8 mouse cellular contexts compared by ENCODE assay signal in the genomic region with DNA sequence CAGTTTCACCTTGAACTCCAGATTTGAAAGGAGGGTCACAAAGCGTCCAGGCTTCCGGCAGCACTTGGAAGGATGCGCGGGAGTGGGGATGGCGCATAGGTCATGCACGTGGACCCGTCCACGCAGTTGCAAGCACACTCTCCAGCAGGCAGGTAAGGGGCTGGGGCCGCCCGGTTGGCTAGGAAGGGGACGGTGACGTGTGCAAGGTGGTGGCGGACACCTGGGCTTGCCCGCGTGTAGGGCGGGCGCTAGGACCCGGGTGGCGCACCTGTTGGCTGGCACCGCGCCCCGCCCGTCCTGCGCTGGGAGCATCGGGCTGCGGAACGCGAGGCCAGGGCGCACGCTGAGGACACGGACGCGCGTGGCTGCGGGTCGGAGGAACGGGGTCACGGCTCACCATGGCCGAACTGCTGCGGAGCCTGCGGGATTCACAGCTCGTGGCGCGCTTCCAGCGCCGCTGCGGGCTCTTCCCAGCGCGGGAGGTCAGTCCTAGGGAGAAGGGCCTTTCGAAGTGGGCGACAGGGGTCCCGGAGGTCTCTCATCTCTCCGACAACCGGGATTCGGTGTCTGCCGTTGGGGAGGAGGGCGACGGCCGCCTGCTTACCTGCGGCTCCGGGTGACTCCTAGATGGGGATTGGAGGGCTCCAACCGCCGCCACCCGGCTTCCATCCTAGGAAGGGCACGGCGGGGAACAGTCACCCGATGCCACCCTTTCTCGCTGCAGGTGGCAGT. TPM values are rescaled to one million over a fixed set of nuclear protein-coding genes. Genes with fewer than 3 reads are reported as not detected.
DNase-seq lines count a peak whose midpoint lies in the region; ATAC-seq and TF ChIP-seq lines count a peak whose summit lies in the region.

A gene (plus strand): TSS at position 325 of the 732 bp plus-strand sequence.

- 0 out of 2 replicates have a peak, but pooled peaks cover 3% of the 10 kb centered on the region for H3K4me1 ChIP-seq in embryonic facial prominence, embryonic 11.5 days (ENCODE audit: control insufficient read depth, insufficient read depth, low read length)
- peaks cover 4% of the 10 kb centered on the region; the same call in 1 of the 2 replicates for H3K4me1 ChIP-seq in hindbrain, embryonic 11.5 days (replicated peaks; ENCODE audit: control insufficient read depth, insufficient read depth, low read length)
- peaks cover 27% of the 10 kb centered on the region for H3K4me1 ChIP-seq in midbrain, embryonic 10.5 days
- no peaks in the 10 kb centered on the region for H3K4me1 ChIP-seq in stomach, postnatal 0 days (replicated peaks; ENCODE audit: control insufficient read depth, insufficient read depth)

- ATAC-seq in embryonic facial prominence, embryonic 11.5 days (replicated peaks; ENCODE audit: insufficient number of reproducible peaks, low FRiP score, low TSS enrichment, low read depth): peak; percentile 29; the same call in 1 of the 2 replicates
- ATAC-seq in hindbrain, embryonic 11.5 days (ENCODE audit: low FRiP score): peak; percentile 61
- peak; percentile 87 for ATAC-seq in stomach, postnatal 0 days (ENCODE audit: low FRiP score, low TSS enrichment)

- DNase-seq in thymus, postnatal 4 days: peak; percentile 28
- no peak for DNase-seq in thymus, postnatal 36 days
- peak; percentile 33 for DNase-seq in embryonic facial prominence, embryonic 11.5 days (ENCODE audit: low spot score)
- peak; percentile 50 for DNase-seq in hindbrain, embryonic 11.5 days (ENCODE audit: low spot score)
- peak; percentile 43 to 45 for DNase-seq in left cerebral cortex, adult 2 months (ENCODE audit: extremely low spot score in 1 of 2, low spot score in 2 of 2)
- peak; percentile 43 for DNase-seq in midbrain, embryonic 10.5 days (ENCODE audit: low spot score)
- peak; percentile 86 for DNase-seq in stomach, postnatal 0 days (ENCODE audit: low spot score)
- DNase-seq in spleen, postnatal 10 days (ENCODE audit: low spot score in 2 of 2): no peak

- H3K27ac ChIP-seq in embryonic facial prominence, embryonic 11.5 days (replicated peaks; ENCODE audit: low read depth, low read length): no peak within 1 kb of the TSS; the same call in 1 of the 2 replicates
- no peak within 1 kb of the TSS for H3K27ac ChIP-seq in hindbrain, embryonic 11.5 days (ENCODE audit: low read depth, low read length)
- peak within 1 kb of the TSS; percentile 83 for H3K27ac ChIP-seq in left cerebral cortex, adult 2 months
- peak within 1 kb of the TSS; percentile 74 for H3K27ac ChIP-seq in midbrain, embryonic 10.5 days (replicated peaks)
- peak within 1 kb of the TSS; percentile 73 for H3K27ac ChIP-seq in stomach, postnatal 0 days (replicated peaks)

- H3K4me2 ChIP-seq in embryonic facial prominence, embryonic 11.5 days (ENCODE audit: low read depth, low read length): peak within 1 kb of the TSS; percentile 99
- H3K4me2 ChIP-seq in hindbrain, embryonic 11.5 days (replicated peaks; ENCODE audit: low read depth, low read length): peak within 1 kb of the TSS; percentile 93
- peak within 1 kb of the TSS; percentile 78 for H3K4me2 ChIP-seq in stomach, postnatal 0 days (replicated peaks; ENCODE audit: low read depth)

- WGBS in embryonic facial prominence, embryonic 11.5 days: under 1% methylated on average over 66 of the region's 68 CpGs
- under 1% methylated on average over 64 of the region's 68 CpGs for WGBS in hindbrain, embryonic 11.5 days
- WGBS in midbrain, embryonic 10.5 days: under 1% methylated on average over 68 of the region's 68 CpGs
- under 1% methylated on average over 58 of the region's 68 CpGs for WGBS in stomach, postnatal 0 days

- peak within 1 kb of the TSS; percentile 62 for H3K4me3 ChIP-seq in embryonic facial prominence, embryonic 11.5 days (ENCODE audit: low read depth, low read length)
- H3K4me3 ChIP-seq in hindbrain, embryonic 11.5 days (ENCODE audit: low read depth, low read length): peak within 1 kb of the TSS; percentile 44
- H3K4me3 ChIP-seq in left cerebral cortex, adult 2 months: peak within 1 kb of the TSS; percentile 80
- peak within 1 kb of the TSS; percentile 77 for H3K4me3 ChIP-seq in midbrain, embryonic 10.5 days
- peak within 1 kb of the TSS; percentile 53 for H3K4me3 ChIP-seq in stomach, postnatal 0 days (ENCODE audit: low read depth, low read length)

- H3K9ac ChIP-seq in embryonic facial prominence, embryonic 11.5 days (replicated peaks; ENCODE audit: low read length): peak within 1 kb of the TSS; percentile 59
- peak within 1 kb of the TSS; percentile 32; the same call in 1 of the 2 replicates for H3K9ac ChIP-seq in hindbrain, embryonic 11.5 days (ENCODE audit: low read depth, low read length)
- H3K9ac ChIP-seq in stomach, postnatal 0 days (ENCODE audit: low read length): peak within 1 kb of the TSS; percentile 59

- H3K9me3 ChIP-seq in embryonic facial prominence, embryonic 11.5 days (replicated peaks; ENCODE audit: control insufficient read depth, low read length): no peaks in the 10 kb centered on the region
- no peaks in the 10 kb centered on the region for H3K9me3 ChIP-seq in hindbrain, embryonic 11.5 days (ENCODE audit: control insufficient read depth, low read length)
- H3K9me3 ChIP-seq in midbrain, embryonic 10.5 days (replicated peaks): no peaks in the 10 kb centered on the region
- no peaks in the 10 kb centered on the region for H3K9me3 ChIP-seq in stomach, postnatal 0 days (ENCODE audit: control insufficient read depth, low read length)

- no peak for TF ChIP-seq EP300 in stomach, postnatal 0 days (optimal IDR thresholded peaks at IDR 0.05)

- intact Hi-C loops in left cerebral cortex, adult 2 months (cut with DNase I): loop anchor here (2.0 to 5.0 kb wide), 2 partner anchors 62 to 93 kb away; no protein-coding TSS in a partner anchor

- H3K27me3 ChIP-seq in embryonic facial prominence, embryonic 11.5 days (ENCODE audit: control insufficient read depth, insufficient read depth, low read length): peaks cover 3% of the 10 kb centered on the region; the same call in 1 of the 2 replicates
- H3K27me3 ChIP-seq in hindbrain, embryonic 11.5 days (ENCODE audit: control insufficient read depth, insufficient read depth, low read length): peaks cover 11% of the 10 kb centered on the region
- peaks cover 69% of the 10 kb centered on the region for H3K27me3 ChIP-seq in midbrain, embryonic 10.5 days (ENCODE audit: low read depth, poor library complexity, severe bottlenecking)
- H3K27me3 ChIP-seq in stomach, postnatal 0 days (ENCODE audit: control insufficient read depth, insufficient read depth, low read length): peaks cover 3% of the 10 kb centered on the region; the same call in 1 of the 2 replicates

- no peak; the same call in 1 of the 2 replicates for TF ChIP-seq CTCF in left cerebral cortex, adult 2 months (IDR thresholded peaks at IDR 0.05)
- peak; percentile 24; the same call in 1 of the 2 replicates for TF ChIP-seq CTCF in stomach, postnatal 0 days (IDR thresholded peaks at IDR 0.05; ENCODE audit: low read depth)

- H3K36me3 ChIP-seq in embryonic facial prominence, embryonic 11.5 days (replicated peaks; ENCODE audit: control insufficient read depth, insufficient read depth, low read depth, low read length): no peaks in the 10 kb centered on the region
- no peaks in the 10 kb centered on the region for H3K36me3 ChIP-seq in hindbrain, embryonic 11.5 days (ENCODE audit: control insufficient read depth, insufficient read depth, low read length)
- no peaks in the 10 kb centered on the region for H3K36me3 ChIP-seq in midbrain, embryonic 10.5 days
- no peaks in the 10 kb centered on the region for H3K36me3 ChIP-seq in stomach, postnatal 0 days (ENCODE audit: control insufficient read depth, insufficient read depth, low read length)

RNA-seq across cellular contexts. Expression of the gene that starts here (rescaled TPM):
- polyA plus RNA-seq in embryonic facial prominence, embryonic 11.5 days (2014; fragmentation: Nextera tagmentation; extraction: Ambion mirVana): 6.2 and 6.9 TPM in 2 replicates
- 1.6 and 1.7 TPM in 2 replicates for polyA plus RNA-seq in hindbrain, embryonic 11.5 days (2014; fragmentation: Nextera tagmentation; extraction: Ambion mirVana)
- 1 to 10 TPM; 9.5 to 9.7 TPM for total RNA-seq in left cerebral cortex, adult 2 months (2021)
- 1.6 and 1.7 TPM in 2 replicates for polyA plus RNA-seq in midbrain, embryonic 10.5 days (2016; fragmentation: Nextera tagmentation; extraction: Ambion mirVana)
- 20.3 and 20.5 TPM in 2 replicates for polyA plus RNA-seq in stomach, postnatal 0 days (2015; fragmentation: Nextera tagmentation; extraction: Ambion mirVana)

Comparison
In these comparisons a context has a peak if more than half of its experiments do, and no peak if none do; other contexts are left out.
1. DNase-seq: peak in thymus, postnatal 4 days (single experiment), embryonic facial prominence, embryonic 11.5 days (single experiment), hindbrain, embryonic 11.5 days (single experiment), left cerebral cortex, adult 2 months (2 of 2), midbrain, embryonic 10.5 days (single experiment) and stomach, postnatal 0 days (single experiment); none in thymus, postnatal 36 days (0 of 2) and spleen, postnatal 10 days (0 of 2).
2. ATAC-seq: peak in every context shown above with its lines; median percentile 87 in stomach, postnatal 0 days; 61 in hindbrain, embryonic 11.5 days; 29 in embryonic facial prominence, embryonic 11.5 days.
3. H3K27ac ChIP-seq: peak in left cerebral cortex, adult 2 months (single experiment), midbrain, embryonic 10.5 days (single experiment) and stomach, postnatal 0 days (single experiment); none in embryonic facial prominence, embryonic 11.5 days (single experiment) and hindbrain, embryonic 11.5 days (single experiment).
4. Peak in every context shown above with its lines, with median percentiles within 50 percentile points of each other: H3K4me2 ChIP-seq, H3K4me3 ChIP-seq and H3K9ac ChIP-seq.